Mouse (Mus musculus): ENCODE data around the gene Acsl5. TPM values are rescaled to one million over a fixed set of nuclear protein-coding genes. Genes with fewer than 3 reads are reported as not detected.

Gene Acsl5
- polyA plus RNA-seq, 1 experiment from 2014 or later, result 58.7 TPM

DNA sequence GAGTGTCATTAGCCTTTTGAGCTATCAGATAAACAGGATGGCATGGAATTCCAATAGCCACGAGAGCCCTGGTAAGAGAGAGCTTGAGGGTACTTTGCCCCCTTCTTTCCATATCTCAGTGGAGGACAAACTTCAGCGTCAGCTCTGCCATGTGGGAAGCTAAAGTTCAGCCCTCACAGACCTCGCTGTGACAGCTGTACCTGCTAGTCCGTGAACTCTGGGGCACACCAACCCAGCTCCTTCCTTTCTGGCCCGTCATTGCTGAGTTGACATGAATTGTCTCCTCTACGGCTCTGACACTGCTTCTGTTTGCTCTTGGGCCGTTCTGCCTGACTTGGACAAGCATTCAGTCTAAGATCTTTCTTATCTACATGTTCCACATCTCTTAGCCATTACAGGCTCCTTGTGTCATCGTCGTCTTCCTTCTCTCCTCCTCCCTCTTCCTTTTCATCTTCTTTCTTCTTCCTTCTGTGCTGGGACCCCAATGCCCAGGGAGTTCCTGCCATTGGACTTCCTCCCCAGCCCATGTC is 3.7 kb upstream of the Acsl5 start:
- Histone ChIP-seq H3K4me2 (replicated peaks; ENCODE audit: low read depth, low read length) (no peak overlapping the region), H3K9me3 (ENCODE audit: control insufficient read depth, low read depth, low read length) (no peaks in the 10 kb centered on the region), H3K27ac (ENCODE audit: low read length) (no peak overlapping the region), H3K4me1 (ENCODE audit: control insufficient read depth, insufficient read depth, low read length) (no peaks in the 10 kb centered on the region), H3K9ac (replicated peaks; ENCODE audit: low read depth, low read length) (no peak overlapping the region), H3K27me3 (ENCODE audit: control insufficient read depth, insufficient read depth, low read length) (no peaks in the 10 kb centered on the region), H3K36me3 (ENCODE audit: control insufficient read depth, insufficient read depth, low read length) (no peaks in the 10 kb centered on the region), H3K4me3 (ENCODE audit: low read depth, low read length) (no peak overlapping the region)
- no peak for ATAC-seq (ENCODE audit: insufficient number of reproducible peaks, insufficient read depth, low FRiP score, low read depth)
- 49% methylated on average over 9 of the region's 9 CpGs for WGBS

DNA sequence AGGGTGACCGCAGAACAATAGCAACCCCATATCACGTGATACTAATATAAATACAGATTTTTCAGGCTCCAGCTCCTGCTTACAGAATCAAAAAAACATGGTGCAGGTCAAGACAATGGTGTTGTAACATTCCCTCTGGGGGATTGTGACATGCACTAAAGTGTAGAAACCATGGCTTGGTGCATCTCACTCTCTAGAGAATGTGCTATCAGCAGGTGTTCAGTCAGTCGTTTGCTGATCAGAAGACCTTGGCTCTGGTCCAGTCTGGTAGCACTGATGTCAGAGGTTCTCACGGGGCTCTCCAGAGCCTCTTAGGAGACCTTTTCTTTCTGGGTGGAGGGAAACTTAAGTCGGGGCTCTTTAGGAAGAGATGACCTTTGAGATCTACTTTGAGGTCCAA is 1.3 kb upstream of the Acsl5 start:
- Histone ChIP-seq H3K36me3 (ENCODE audit: control insufficient read depth, insufficient read depth, low read length) (no peaks in the 10 kb centered on the region), H3K4me1 (ENCODE audit: control insufficient read depth, insufficient read depth, low read length) (peaks cover 4% of the 10 kb centered on the region; the same call in 1 of the 2 replicates), H3K9me3 (ENCODE audit: control insufficient read depth, low read depth, low read length) (no peaks in the 10 kb centered on the region), H3K27ac (ENCODE audit: low read length) (no peak overlapping the region), H3K9ac (replicated peaks; ENCODE audit: low read depth, low read length) (no peak overlapping the region), H3K27me3 (ENCODE audit: control insufficient read depth, insufficient read depth, low read length) (no peaks in the 10 kb centered on the region), H3K4me3 (ENCODE audit: low read depth, low read length) (no peak overlapping the region), H3K4me2 (replicated peaks; ENCODE audit: low read depth, low read length) (no peak overlapping the region)
- ATAC-seq (ENCODE audit: insufficient number of reproducible peaks, insufficient read depth, low FRiP score, low read depth), result no peak
- WGBS, result 81% methylated on average over 5 of the region's 5 CpGs

DNA sequence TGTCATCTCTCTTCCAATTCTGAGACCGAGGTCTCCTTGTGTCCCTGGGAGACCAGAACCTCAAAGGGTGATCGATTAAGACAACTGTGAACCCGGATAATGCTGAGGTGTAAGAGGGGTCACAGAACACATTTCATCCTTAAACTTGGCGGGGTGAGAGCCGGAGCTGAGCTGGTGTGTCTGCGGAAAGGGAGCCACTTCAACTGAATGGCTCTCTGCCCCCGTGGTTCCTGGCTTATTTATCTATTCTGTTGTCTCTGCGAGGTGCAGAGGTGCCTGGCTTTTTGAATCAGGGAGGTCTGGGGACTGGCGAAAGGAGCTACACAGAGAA is 1.5 kb downstream of the Acsl5 start:
- Histone ChIP-seq H3K4me1 (ENCODE audit: control insufficient read depth, insufficient read depth, low read length) (peaks cover 4% of the 10 kb centered on the region; the same call in 1 of the 2 replicates), H3K36me3 (ENCODE audit: control insufficient read depth, insufficient read depth, low read length) (no peaks in the 10 kb centered on the region), H3K27me3 (ENCODE audit: control insufficient read depth, insufficient read depth, low read length) (no peaks in the 10 kb centered on the region), H3K9me3 (ENCODE audit: control insufficient read depth, low read depth, low read length) (no peaks in the 10 kb centered on the region), H3K9ac (replicated peaks; ENCODE audit: low read depth, low read length) (peak overlapping the region; percentile 43; the same call in 1 of the 2 replicates), H3K4me3 (ENCODE audit: low read depth, low read length) (peak overlapping the region; percentile 53), H3K27ac (ENCODE audit: low read length) (peak overlapping the region; percentile 70), H3K4me2 (replicated peaks; ENCODE audit: low read depth, low read length) (peak overlapping the region; percentile 75)
- under 1% methylated on average over 9 of the region's 9 CpGs for WGBS
- ATAC-seq (ENCODE audit: insufficient number of reproducible peaks, insufficient read depth, low FRiP score, low read depth), result 0 out of 2 replicates have a peak, but pooled peaks have one; percentile 16

DNA sequence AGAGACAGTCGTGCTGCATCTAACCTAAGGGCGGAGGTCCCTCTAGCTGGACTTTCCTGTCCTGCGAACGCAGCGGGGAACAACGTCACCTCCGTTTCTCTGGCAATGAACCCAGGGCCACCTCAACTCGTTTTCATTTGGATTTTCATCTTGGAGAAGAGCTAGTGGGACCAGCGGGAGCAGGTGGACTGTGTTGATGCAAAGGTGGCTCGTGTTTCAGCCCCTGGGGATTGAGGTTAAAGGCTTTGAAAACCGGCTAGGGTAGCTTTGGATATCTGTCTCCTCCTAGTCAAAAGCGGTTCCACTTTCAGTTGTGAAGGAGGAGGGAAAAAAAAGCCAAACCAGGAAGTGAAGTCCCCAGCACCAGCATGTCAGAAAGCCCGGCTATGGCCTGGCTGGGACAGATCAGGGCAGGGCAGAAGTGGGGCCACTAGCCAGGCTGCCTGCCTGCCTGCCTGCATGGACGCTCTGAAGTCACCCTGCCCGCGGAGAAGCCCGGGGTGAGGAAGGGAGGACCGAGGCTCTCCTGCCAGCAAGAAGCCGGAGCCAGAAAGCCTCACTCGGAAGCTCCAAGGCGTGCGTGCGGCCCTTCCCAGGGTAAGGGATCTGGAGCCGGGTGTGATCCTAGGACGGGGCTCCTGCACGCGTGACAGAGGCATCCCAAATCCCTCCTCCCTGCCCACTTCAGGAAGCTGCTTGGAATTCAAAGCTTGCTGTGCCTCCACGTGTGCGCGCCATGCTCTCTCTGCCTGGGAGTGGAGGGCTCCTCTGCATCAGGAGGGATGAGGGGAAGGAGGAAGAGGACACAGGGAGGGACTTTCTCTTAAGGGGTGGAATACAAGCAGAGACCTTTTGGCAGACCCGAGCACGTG is 2.1 kb downstream of the Acsl5 start:
- H3K27ac ChIP-seq (ENCODE audit: low read length), result peak overlapping the region; percentile 70
- peak overlapping the region; percentile 43 for H3K9ac ChIP-seq (replicated peaks; ENCODE audit: low read depth, low read length)
- H3K4me3 ChIP-seq (ENCODE audit: low read depth, low read length), result peak overlapping the region; percentile 53
- peak overlapping the region; percentile 75 for H3K4me2 ChIP-seq (replicated peaks; ENCODE audit: low read depth, low read length)
- no peaks in the 10 kb centered on the region for H3K27me3 ChIP-seq (ENCODE audit: control insufficient read depth, insufficient read depth, low read length)
- peaks cover 4% of the 10 kb centered on the region; the same call in 1 of the 2 replicates for H3K4me1 ChIP-seq (ENCODE audit: control insufficient read depth, insufficient read depth, low read length)
- WGBS, result under 1% methylated on average over 32 of the region's 32 CpGs
- H3K36me3 ChIP-seq (ENCODE audit: control insufficient read depth, insufficient read depth, low read length), result no peaks in the 10 kb centered on the region
- H3K9me3 ChIP-seq (ENCODE audit: control insufficient read depth, low read depth, low read length), result no peaks in the 10 kb centered on the region
- peak; percentile 67 for ATAC-seq (ENCODE audit: insufficient number of reproducible peaks, insufficient read depth, low FRiP score, low read depth)

DNA sequence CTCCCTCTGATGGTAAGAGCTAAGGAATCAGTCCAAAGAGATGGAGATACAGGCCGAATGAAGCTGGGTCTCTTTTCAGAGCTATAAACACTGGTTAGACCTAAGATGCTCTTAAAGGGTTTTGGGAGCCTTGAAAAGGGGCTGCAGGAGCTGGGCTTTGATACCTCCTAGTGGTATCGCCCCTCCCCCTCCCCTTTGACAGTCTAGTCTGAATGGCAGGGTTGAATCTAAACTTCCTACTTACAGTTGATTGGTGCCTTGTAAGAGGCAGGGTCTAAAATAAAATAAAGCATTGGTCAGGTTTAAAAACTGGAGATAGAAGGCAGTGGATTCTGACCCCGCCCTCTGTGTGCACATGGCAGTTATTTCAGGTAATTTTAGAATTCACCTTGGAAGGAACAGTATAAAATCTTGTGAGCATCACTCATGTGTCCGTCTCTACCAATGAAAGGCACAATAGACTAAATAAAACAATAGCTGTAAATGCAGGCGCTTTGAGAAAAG is 2.8 kb downstream of the Acsl5 start:
- Histone ChIP-seq H3K4me1 (ENCODE audit: control insufficient read depth, insufficient read depth, low read length) (peaks cover 4% of the 10 kb centered on the region; the same call in 1 of the 2 replicates), H3K27ac (ENCODE audit: low read length) (peak overlapping the region; percentile 70; the same call in 1 of the 2 replicates), H3K36me3 (ENCODE audit: control insufficient read depth, insufficient read depth, low read length) (no peaks in the 10 kb centered on the region), H3K4me3 (ENCODE audit: low read depth, low read length) (peak overlapping the region; percentile 53), H3K9me3 (ENCODE audit: control insufficient read depth, low read depth, low read length) (no peaks in the 10 kb centered on the region), H3K27me3 (ENCODE audit: control insufficient read depth, insufficient read depth, low read length) (no peaks in the 10 kb centered on the region), H3K4me2 (replicated peaks; ENCODE audit: low read depth, low read length) (peak overlapping the region; percentile 75), H3K9ac (replicated peaks; ENCODE audit: low read depth, low read length) (0 out of 2 replicates have a peak overlapping the region, but pooled peaks have one; percentile 43)
- WGBS, result 14% methylated on average over 5 of the region's 5 CpGs
- no peak for ATAC-seq (ENCODE audit: insufficient number of reproducible peaks, insufficient read depth, low FRiP score, low read depth)

DNA sequence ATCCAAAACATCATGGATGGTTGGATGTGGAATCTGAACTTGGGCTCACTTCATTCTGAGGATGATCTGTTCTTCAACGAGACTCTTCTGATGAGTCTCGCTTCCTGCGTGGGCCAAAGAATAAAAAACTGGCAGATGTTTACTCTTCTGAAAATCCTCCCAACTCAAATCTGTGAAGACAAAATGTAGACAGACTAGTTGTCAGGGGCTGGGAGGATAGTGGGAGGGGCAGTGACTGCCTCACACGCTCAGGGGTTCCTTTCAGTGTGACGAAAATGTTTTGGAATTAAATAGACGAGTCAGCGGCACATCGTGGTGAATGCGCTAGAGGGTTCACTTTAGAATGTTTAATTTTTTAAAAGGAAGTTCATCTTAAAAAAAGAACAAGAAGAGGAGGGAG is 4.4 kb downstream of the Acsl5 start:
- H3K4me2 ChIP-seq (replicated peaks; ENCODE audit: low read depth, low read length), result no peak overlapping the region
- WGBS, result 49% methylated on average over 9 of the region's 9 CpGs
- no peak overlapping the region for H3K4me3 ChIP-seq (ENCODE audit: low read depth, low read length)
- no peaks in the 10 kb centered on the region for H3K9me3 ChIP-seq (ENCODE audit: control insufficient read depth, low read depth, low read length)
- no peak for ATAC-seq (ENCODE audit: insufficient number of reproducible peaks, insufficient read depth, low FRiP score, low read depth)
- H3K9ac ChIP-seq (replicated peaks; ENCODE audit: low read depth, low read length), result no peak overlapping the region
- peaks cover 4% of the 10 kb centered on the region; the same call in 1 of the 2 replicates for H3K4me1 ChIP-seq (ENCODE audit: control insufficient read depth, insufficient read depth, low read length)
- H3K27me3 ChIP-seq (ENCODE audit: control insufficient read depth, insufficient read depth, low read length), result no peaks in the 10 kb centered on the region
- no peak overlapping the region for H3K27ac ChIP-seq (ENCODE audit: low read length)
- no peaks in the 10 kb centered on the region for H3K36me3 ChIP-seq (ENCODE audit: control insufficient read depth, insufficient read depth, low read length)

DNA sequence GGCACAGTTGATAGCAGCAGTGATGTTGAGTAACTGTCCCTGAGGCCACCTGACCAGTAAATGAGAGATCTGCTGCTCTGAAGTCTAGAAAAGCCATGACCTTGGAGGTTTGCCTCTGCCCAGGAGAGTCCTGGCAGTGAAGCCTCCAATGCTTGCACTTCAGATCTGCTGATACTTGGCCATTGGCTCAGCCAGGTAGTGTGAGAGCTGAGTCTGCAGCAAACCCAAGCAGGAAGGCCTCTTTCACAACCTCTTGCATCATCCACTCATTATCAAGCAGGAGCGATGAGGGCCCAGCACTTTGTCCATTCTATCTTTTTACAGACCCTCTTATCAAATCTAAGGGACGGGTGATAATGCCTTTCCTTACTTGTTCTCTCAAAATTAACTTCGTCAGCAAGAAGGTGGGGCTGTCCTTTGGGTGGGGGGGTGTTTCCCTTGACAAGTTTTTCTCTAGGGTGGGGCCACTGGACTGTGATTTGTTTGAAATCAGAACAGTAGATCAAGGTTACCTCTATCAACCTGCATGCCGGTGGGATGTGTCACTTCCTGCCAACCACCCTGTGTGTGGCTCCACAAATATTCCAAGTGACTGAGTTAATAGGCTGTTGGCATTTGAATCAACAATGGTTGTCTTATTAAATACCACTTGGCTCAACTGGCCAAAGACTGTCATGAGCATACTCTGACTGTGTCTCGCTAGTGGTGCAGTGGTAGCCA is 6.1 kb downstream of the Acsl5 start:
- 76% methylated on average over 5 of the region's 5 CpGs for WGBS
- peaks cover 4% of the 10 kb centered on the region; the same call in 1 of the 2 replicates for H3K4me1 ChIP-seq (ENCODE audit: control insufficient read depth, insufficient read depth, low read length)
- H3K27ac ChIP-seq (ENCODE audit: low read length), result no peak overlapping the region
- H3K4me3 ChIP-seq (ENCODE audit: low read depth, low read length), result no peak overlapping the region
- H3K9ac ChIP-seq (replicated peaks; ENCODE audit: low read depth, low read length), result no peak overlapping the region
- H3K9me3 ChIP-seq (ENCODE audit: control insufficient read depth, low read depth, low read length), result no peaks in the 10 kb centered on the region
- no peaks in the 10 kb centered on the region for H3K36me3 ChIP-seq (ENCODE audit: control insufficient read depth, insufficient read depth, low read length)
- ATAC-seq (ENCODE audit: insufficient number of reproducible peaks, insufficient read depth, low FRiP score, low read depth), result no peak
- H3K27me3 ChIP-seq (ENCODE audit: control insufficient read depth, insufficient read depth, low read length), result no peaks in the 10 kb centered on the region
- H3K4me2 ChIP-seq (replicated peaks; ENCODE audit: low read depth, low read length), result no peak overlapping the region

DNA sequence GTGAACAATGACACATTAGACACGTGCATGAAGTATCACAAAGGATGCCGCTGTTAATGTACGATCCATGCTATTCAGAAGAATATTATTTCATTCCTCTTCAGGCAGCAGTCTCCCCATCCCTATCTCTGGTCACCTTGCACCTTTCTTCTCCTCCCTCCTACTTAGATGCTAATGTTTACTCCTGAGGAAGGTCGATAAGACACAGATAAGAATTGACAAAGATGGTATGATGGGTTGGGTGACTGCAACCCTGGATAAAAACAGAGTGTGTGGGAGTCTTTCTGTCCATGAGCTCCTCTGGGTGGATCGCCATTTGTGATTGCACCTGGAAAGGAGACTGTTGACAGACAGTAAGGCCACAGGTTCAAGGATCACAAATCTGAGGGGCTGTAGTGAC is 6.8 kb downstream of the Acsl5 start:
- no peak overlapping the region for H3K9ac ChIP-seq (replicated peaks; ENCODE audit: low read depth, low read length)
- H3K36me3 ChIP-seq (ENCODE audit: control insufficient read depth, insufficient read depth, low read length), result no peaks in the 10 kb centered on the region
- ATAC-seq (ENCODE audit: insufficient number of reproducible peaks, insufficient read depth, low FRiP score, low read depth), result no peak
- no peak overlapping the region for H3K4me2 ChIP-seq (replicated peaks; ENCODE audit: low read depth, low read length)
- H3K4me3 ChIP-seq (ENCODE audit: low read depth, low read length), result no peak overlapping the region
- no peaks in the 10 kb centered on the region for H3K9me3 ChIP-seq (ENCODE audit: control insufficient read depth, low read depth, low read length)
- no peak overlapping the region for H3K27ac ChIP-seq (ENCODE audit: low read length)
- H3K4me1 ChIP-seq (ENCODE audit: control insufficient read depth, insufficient read depth, low read length), result peaks cover 4% of the 10 kb centered on the region; the same call in 1 of the 2 replicates
- 83% methylated on average over 5 of the region's 5 CpGs for WGBS
- no peaks in the 10 kb centered on the region for H3K27me3 ChIP-seq (ENCODE audit: control insufficient read depth, insufficient read depth, low read length)
